Mouse (Mus musculus) small intestine, adult 2 months (tissue): Measurements from ENCODE around the gene Ctcf.

Experiments
- CTCF ChIP-seq: fragments of 200-500 bp; IDR thresholded peaks from 2 replicates; pipeline ENCODE4 v1.5.1; 2012; ENCODE audit warnings: low read depth, mild to moderate bottlenecking, control low read depth, inconsistent platforms, low read length, moderate library complexity, mixed read lengths; ENCODE audit not compliant: insufficient replicate concordance, insufficient read length; ENCODE audit errors: extremely low read depth
- POLR2A ChIP-seq: fragments of 200-500 bp; IDR thresholded peaks from 2 replicates; pipeline ENCODE4 v1.6.1; 2012; ENCODE audit warnings: low read depth, mild to moderate bottlenecking, control low read depth, inconsistent platforms, low read length, moderate library complexity

- TF ChIP-seq CTCF (no peak), POLR2A (no peak)
Observed at GRCm38 (mm10) chr8:105708675-105709074, 72.3 kb downstream of the Ctcf start.
